Mouse (Mus musculus) heart, postnatal 0 days (tissue): ENCODE measurements around the gene Clcnka. TPM values are rescaled to one million over a fixed set of nuclear protein-coding genes. Genes with fewer than 3 reads are reported as not detected.
A peak's percentile ranks its signal among the peaks of the same experiment; 100 is the strongest.

Experiments used
- ATAC-seq: fragments of 200-750 bp; cut with Nextera tagmentation; 2 replicates; pipeline ENCODE4 v1.8.0; 2017; ENCODE audit warnings: low read depth, moderate number of reproducible peaks, moderate library complexity; ENCODE audit not compliant: insufficient read depth
- DNase-seq: peaks from one replicate; pipeline ENCODE4 v3.0.0-alpha.2; 2016; ENCODE audit warnings: low spot score
- H3K27ac ChIP-seq: fragments of 300-500 bp; sonication (generic); 2 replicates; pipeline ENCODE4 v1.5.1; 2014; ENCODE audit warnings: low read depth, mild to moderate bottlenecking
- H3K27me3 ChIP-seq: fragments of 300-500 bp; sonication (generic); 2 replicates; pipeline ENCODE4 v1.6.1; 2014; ENCODE audit warnings: low read length, mixed read lengths; ENCODE audit not compliant: control insufficient read depth, insufficient read depth
- H3K36me3 ChIP-seq: fragments of 300-500 bp; sonication (generic); replicated peaks from 2 replicates; pipeline ENCODE4 v1.6.1; 2014; ENCODE audit warnings: low read length, mixed read lengths; ENCODE audit not compliant: control insufficient read depth, insufficient read depth
- H3K4me1 ChIP-seq: fragments of 300-500 bp; sonication (generic); 2 replicates; pipeline ENCODE4 v1.6.1; 2014; ENCODE audit warnings: antibody characterized with exemption; ENCODE audit not compliant: control insufficient read depth, insufficient read depth
- H3K4me2 ChIP-seq: fragments of 300-500 bp; sonication (generic); 2 replicates; pipeline ENCODE4 v1.6.1; 2014; ENCODE audit warnings: low read depth, mild to moderate bottlenecking, low read length, moderate library complexity
- H3K4me3 ChIP-seq: fragments of 300-500 bp; sonication (generic); 2 replicates; pipeline ENCODE4 v1.5.1; 2014; ENCODE audit warnings: low read depth, low read length
- H3K9ac ChIP-seq: fragments of 300-500 bp; sonication (generic); replicated peaks from 2 replicates; pipeline ENCODE4 v1.6.1; 2014; ENCODE audit warnings: low read depth, low read length, mixed read lengths
- H3K9me3 ChIP-seq: fragments of 300-500 bp; sonication (generic); replicated peaks from 2 replicates; pipeline ENCODE4 v1.6.1; 2016; ENCODE audit warnings: low read length; ENCODE audit not compliant: control insufficient read depth
- CTCF ChIP-seq: IDR thresholded peaks from 2 replicates; pipeline ENCODE4 v1.5.1; 2016; ENCODE audit warnings: antibody characterized with exemption, control low read depth, low read depth
- EP300 ChIP-seq: IDR thresholded peaks from 2 replicates; pipeline ENCODE4 v1.6.1; 2016; ENCODE audit warnings: antibody characterized with exemption, low read depth
- WGBS: fragments of 180-500 bp; shearing (Covaris S2); extraction: QIAGEN DNeasy Blood & Tissue Kit; methylation state at CpG from one replicate; pipeline ENCODE4 v1.1.7; 2014; 5-methylcytosine and 5-hydroxymethylcytosine counted together
- polyA plus RNA-seq: library from polyadenylated mRNA; unstranded; fragments of >200 nt; fragmentation: Nextera tagmentation; extraction: Ambion mirVana; gene quantifications from 2 replicates; pipeline ENCODE4 v1.2.1, GENCODE M21; 2015
- total RNA-seq: library from RNA; depleted of rRNA; stranded (reverse); fragments of >200 nt; gene quantifications from 2 replicates; pipeline ENCODE4 v1.2.3, GENCODE M21; 2014; ENCODE audit warnings: low replicate concordance

Clcnka gene
- total and polyA plus RNA-seq, 2 experiments from 2014 or later: not detected

- Histone ChIP-seq H3K9me3 (no peaks in the 10 kb centered on the region), H3K27me3 (no peaks in the 10 kb centered on the region), H3K4me3 (peak overlapping the region; percentile 83), H3K36me3 (peaks cover 16% of the 10 kb centered on the region), H3K27ac (peak overlapping the region; percentile 99), H3K4me2 (peak overlapping the region; percentile 77), H3K9ac (peak overlapping the region; percentile 99), H3K4me1 (peaks cover 33% of the 10 kb centered on the region)
- ATAC-seq (no peak), DNase-seq (no peak)
- TF ChIP-seq EP300 (peak; percentile 6), CTCF (no peak)
- WGBS: 48% methylated on average over 13 of the region's 13 CpGs
Measured at GRCm38 (mm10) chr4:141423691-141424431, 25.3 kb upstream of the Clcnka start.

GRCm38 (mm10) chr4:141423288-141423687 lies 24.8 kb upstream of the Clcnka start:
- no peak for TF ChIP-seq EP300
- TF ChIP-seq CTCF: no peak
- Histone ChIP-seq H3K9ac (peak overlapping the region; percentile 99), H3K9me3 (no peaks in the 10 kb centered on the region), H3K27ac (peak overlapping the region; percentile 99), H3K4me2 (peak overlapping the region; percentile 77), H3K4me3 (peak overlapping the region; percentile 83), H3K27me3 (no peaks in the 10 kb centered on the region), H3K4me1 (peaks cover 33% of the 10 kb centered on the region), H3K36me3 (peaks cover 16% of the 10 kb centered on the region)
- DNase-seq (peak; percentile 28), ATAC-seq (no peak)
- WGBS: 39% methylated on average over 5 of the region's 5 CpGs

GRCm38 (mm10) chr4:141422841-141423240 lies 24.3 kb upstream of the Clcnka start:
- ATAC-seq (no peak), DNase-seq (peak; percentile 16)
- 38% methylated on average over 5 of the region's 5 CpGs for WGBS
- Histone ChIP-seq H3K9me3 (no peaks in the 10 kb centered on the region), H3K27ac (peak overlapping the region; percentile 99), H3K27me3 (no peaks in the 10 kb centered on the region), H3K4me3 (peak overlapping the region; percentile 83), H3K9ac (peak overlapping the region; percentile 99), H3K36me3 (peaks cover 16% of the 10 kb centered on the region), H3K4me1 (peaks cover 33% of the 10 kb centered on the region), H3K4me2 (peak overlapping the region; percentile 77)
- TF ChIP-seq EP300 (no peak), CTCF (no peak)

GRCm38 (mm10) chr4:141421423-141421822 lies 22.9 kb upstream of the Clcnka start:
- Histone ChIP-seq H3K4me2 (peak overlapping the region; percentile 77), H3K4me3 (peak overlapping the region; percentile 83), H3K4me1 (peaks cover 26% of the 10 kb centered on the region), H3K27me3 (no peaks in the 10 kb centered on the region), H3K27ac (peak overlapping the region; percentile 99), H3K36me3 (peaks cover 16% of the 10 kb centered on the region), H3K9ac (peak overlapping the region; percentile 99), H3K9me3 (no peaks in the 10 kb centered on the region)
- DNase-seq (peak; percentile 91), ATAC-seq (peak; percentile 66)
- peak; percentile 94 for TF ChIP-seq EP300
- no peak for TF ChIP-seq CTCF
- 21% methylated on average over 14 of the region's 14 CpGs for WGBS

- peak overlapping the region; percentile 99 for H3K9ac ChIP-seq
- DNase-seq (peak; percentile 51), ATAC-seq (peak; percentile 2; the same call in 1 of the 2 replicates)
- no peak for TF ChIP-seq CTCF
- no peak for TF ChIP-seq EP300
- peaks cover 16% of the 10 kb centered on the region for H3K36me3 ChIP-seq
- H3K9me3 ChIP-seq: no peaks in the 10 kb centered on the region
- WGBS: 18% methylated on average over 9 of the region's 9 CpGs
- H3K4me2 ChIP-seq: peak overlapping the region; percentile 77
- no peaks in the 10 kb centered on the region for H3K27me3 ChIP-seq
- H3K27ac ChIP-seq: peak overlapping the region; percentile 99
- H3K4me1 ChIP-seq: peaks cover 26% of the 10 kb centered on the region
- peak overlapping the region; percentile 83; the same call in 1 of the 2 replicates for H3K4me3 ChIP-seq
Measured at GRCm38 (mm10) chr4:141420886-141421285, 22.4 kb upstream of the Clcnka start.
